ENCODE assay signal across 12 mouse cellular contexts in genomic region chr17:83983837-83984388, GRCm38 (mm10).
A peak's percentile ranks its signal among the peaks of the same experiment; 100 is the strongest.
DNase-seq lines count a peak whose midpoint lies in the region; ATAC-seq and TF ChIP-seq lines count a peak whose summit lies in the region.
"Had no signal": no experiment of that assay in that cellular context is flagged by ENCODE, and none has a peak within 500 bp of the region (broad histone marks: within the 10 kb centered on the region; RNA-seq: fewer than 3 reads in every experiment).

No protein-coding gene starts in this region.

- no peak overlapping the region for H3K9ac ChIP-seq in intestine, embryonic 14.5 days (ENCODE audit: low read length)
- H3K9ac ChIP-seq in intestine, postnatal 0 days (ENCODE audit: low read depth, low read length): no peak overlapping the region
- no peak overlapping the region for H3K9ac ChIP-seq in embryonic facial prominence, embryonic 12.5 days
- H3K9ac ChIP-seq: liver, embryonic 13.5 days; midbrain, embryonic 12.5 days had no signal

- H3K36me3 ChIP-seq in intestine, embryonic 14.5 days (ENCODE audit: control insufficient read depth, insufficient read depth, low read length): no peaks in the 10 kb centered on the region
- no peaks in the 10 kb centered on the region for H3K36me3 ChIP-seq in intestine, postnatal 0 days (ENCODE audit: control insufficient read depth, insufficient read depth)
- no peaks in the 10 kb centered on the region for H3K36me3 ChIP-seq in embryonic facial prominence, embryonic 12.5 days
- no peaks in the 10 kb centered on the region for H3K36me3 ChIP-seq in limb, embryonic 10.5 days
- H3K36me3 ChIP-seq: liver, embryonic 13.5 days; midbrain, embryonic 12.5 days had no signal

- H3K27ac ChIP-seq in intestine, embryonic 14.5 days (ENCODE audit: low read depth): peak overlapping the region; percentile 80; the same call in 1 of the 2 replicates
- no peak overlapping the region; the same call in 1 of the 2 replicates for H3K27ac ChIP-seq in intestine, postnatal 0 days (ENCODE audit: low read depth, low read length)
- H3K27ac ChIP-seq in brown adipose tissue, adult 24 weeks (replicated peaks; ENCODE audit: low read depth, low read length): peak overlapping the region; percentile 97
- peak overlapping the region; percentile 89 for H3K27ac ChIP-seq in embryonic facial prominence, embryonic 12.5 days
- H3K27ac ChIP-seq in limb, embryonic 10.5 days: peak overlapping the region; percentile 94
- H3K27ac ChIP-seq: liver, embryonic 13.5 days; midbrain, embryonic 12.5 days had no signal

- no peak for ATAC-seq in intestine, embryonic 14.5 days (replicated peaks; ENCODE audit: low FRiP score, low TSS enrichment, low read depth)
- ATAC-seq in intestine, postnatal 0 days: no peak
- ATAC-seq in embryonic facial prominence, embryonic 12.5 days (ENCODE audit: insufficient number of reproducible peaks, insufficient read depth, low FRiP score, low TSS enrichment): no peak
- ATAC-seq: activated CD4-positive, CD25-positive, alpha-beta regulatory T cell, adult 4 months had no signal

- H3K4me3 ChIP-seq in intestine, embryonic 14.5 days (ENCODE audit: low read depth, low read length): no peak overlapping the region
- no peak overlapping the region for H3K4me3 ChIP-seq in intestine, postnatal 0 days (ENCODE audit: low read depth, low read length)
- no peak overlapping the region for H3K4me3 ChIP-seq in brown adipose tissue, adult 24 weeks (ENCODE audit: insufficient read depth, low read depth, low read length)
- H3K4me3 ChIP-seq in embryonic facial prominence, embryonic 12.5 days: no peak overlapping the region
- no peak overlapping the region for H3K4me3 ChIP-seq in limb, embryonic 10.5 days
- H3K4me3 ChIP-seq: liver, embryonic 13.5 days; midbrain, embryonic 12.5 days had no signal

- H3K27me3 ChIP-seq in intestine, embryonic 14.5 days (replicated peaks; ENCODE audit: control insufficient read depth, insufficient read depth, low read length): no peaks in the 10 kb centered on the region
- no peaks in the 10 kb centered on the region for H3K27me3 ChIP-seq in intestine, postnatal 0 days (replicated peaks; ENCODE audit: control insufficient read depth, insufficient read depth, low read length)
- H3K27me3 ChIP-seq in embryonic facial prominence, embryonic 12.5 days: no peaks in the 10 kb centered on the region
- no peaks in the 10 kb centered on the region for H3K27me3 ChIP-seq in limb, embryonic 10.5 days (ENCODE audit: low read depth, poor library complexity, severe bottlenecking)
- H3K27me3 ChIP-seq: liver, embryonic 13.5 days; midbrain, embryonic 12.5 days had no signal

- H3K9me3 ChIP-seq in intestine, embryonic 14.5 days (ENCODE audit: control insufficient read depth, low read length): no peaks in the 10 kb centered on the region
- H3K9me3 ChIP-seq in intestine, postnatal 0 days (ENCODE audit: control insufficient read depth): no peaks in the 10 kb centered on the region
- H3K9me3 ChIP-seq in embryonic facial prominence, embryonic 12.5 days: no peaks in the 10 kb centered on the region
- H3K9me3 ChIP-seq in limb, embryonic 10.5 days (replicated peaks): no peaks in the 10 kb centered on the region
- H3K9me3 ChIP-seq: liver, embryonic 13.5 days; midbrain, embryonic 12.5 days had no signal

- 88% methylated on average over 9 of the region's 9 CpGs for WGBS in intestine, embryonic 14.5 days
- WGBS in intestine, postnatal 0 days: 91% methylated on average over 9 of the region's 9 CpGs
- WGBS in embryonic facial prominence, embryonic 12.5 days: 84% methylated on average over 9 of the region's 9 CpGs
- 95% methylated on average over 9 of the region's 9 CpGs for WGBS in limb, embryonic 10.5 days

- intact Hi-C loops in left cerebral cortex, postnatal 14 days (cut with DNase I): no loop called here

- no peak for TF ChIP-seq CTCF in intestine, postnatal 0 days (IDR thresholded peaks at IDR 0.05; ENCODE audit: low read depth)

- DNase-seq in intestine, embryonic 14.5 days (ENCODE audit: low spot score): no peak
- DNase-seq in limb, embryonic 10.5 days (ENCODE audit: low spot score): no peak
- DNase-seq in left cerebral cortex, postnatal 14 days (ENCODE audit: low spot score in 2 of 2): no peak
- DNase-seq in testis, postnatal 14 days (ENCODE audit: low spot score): no peak
- DNase-seq: liver, embryonic 13.5 days; right cerebral cortex, postnatal 4 days; thymus, postnatal 25 days had no signal

- peaks cover 39% of the 10 kb centered on the region for H3K4me1 ChIP-seq in intestine, embryonic 14.5 days (replicated peaks; ENCODE audit: control insufficient read depth, insufficient read depth, low read length)
- H3K4me1 ChIP-seq in intestine, postnatal 0 days (replicated peaks; ENCODE audit: control insufficient read depth, insufficient read depth, low read length): peaks cover 8% of the 10 kb centered on the region; the same call in 1 of the 2 replicates
- peaks cover 66% of the 10 kb centered on the region for H3K4me1 ChIP-seq in brown adipose tissue, adult 24 weeks (ENCODE audit: control insufficient read depth, insufficient read depth, insufficient read length, low read length)
- peaks cover 80% of the 10 kb centered on the region for H3K4me1 ChIP-seq in embryonic facial prominence, embryonic 12.5 days
- peaks cover 79% of the 10 kb centered on the region for H3K4me1 ChIP-seq in limb, embryonic 10.5 days

- H3K4me2 ChIP-seq in intestine, embryonic 14.5 days (ENCODE audit: low read length): no peak overlapping the region
- no peak overlapping the region for H3K4me2 ChIP-seq in intestine, postnatal 0 days (replicated peaks; ENCODE audit: low read depth)
- no peak overlapping the region for H3K4me2 ChIP-seq in embryonic facial prominence, embryonic 12.5 days (replicated peaks)
- H3K4me2 ChIP-seq: liver, embryonic 13.5 days; midbrain, embryonic 12.5 days had no signal
